Mouse (Mus musculus) stomach, postnatal 0 days (tissue): ENCODE data around the gene Tulp3.

Experiments used
- CTCF ChIP-seq: IDR thresholded peaks from 2 replicates; pipeline ENCODE4 v1.5.1; 2016; ENCODE audit warnings: antibody characterized with exemption, low read depth, mild to moderate bottlenecking, moderate library complexity
- EP300 ChIP-seq: optimal IDR thresholded peaks from 2 replicates; pipeline ENCODE3; 2016; ENCODE audit warnings: antibody characterized with exemption

GRCm38 (mm10) chr6:128355201-128355681, 410 bp downstream of the Tulp3 start:
- TF ChIP-seq CTCF (no peak), EP300 (no peak)
